In genomic region chr5:143125601-143126000, GRCm38 (mm10) we compare ENCODE assay signal across 11 mouse cellular contexts. TPM values are rescaled to one million over a fixed set of nuclear protein-coding genes. Genes with fewer than 3 reads are reported as not detected.
DNase-seq lines count a peak whose midpoint lies in the region; TF ChIP-seq lines count a peak whose summit lies in the region.
"Had no signal": no experiment of that assay in that cellular context is flagged by ENCODE, and none has a peak within 500 bp of the region (broad histone marks: within the 10 kb centered on the region; RNA-seq: fewer than 3 reads in every experiment).

No protein-coding gene starts in this region.

- 58% methylated on average over 7 of the region's 7 CpGs for WGBS in embryonic facial prominence, embryonic 10.5 days
- WGBS in olfactory bulb, adult 2 months: 20% methylated on average over 7 of the region's 7 CpGs

- H3K4me3 ChIP-seq in embryonic facial prominence, embryonic 10.5 days: no peak overlapping the region
- no peak overlapping the region for H3K4me3 ChIP-seq in olfactory bulb, adult 2 months (ENCODE audit: insufficient read depth, low read depth, low read length)
- H3K4me3 ChIP-seq: embryonic facial prominence, embryonic 13.5 days; kidney, embryonic 15.5 days; lung, embryonic 15.5 days had no signal

- H3K4me1 ChIP-seq in embryonic facial prominence, embryonic 10.5 days: 0 out of 2 replicates have a peak, but pooled peaks cover 4% of the 10 kb centered on the region
- H3K4me1 ChIP-seq in olfactory bulb, adult 2 months (ENCODE audit: control insufficient read depth, insufficient read depth, low read length): peaks cover 7% of the 10 kb centered on the region; the same call in 1 of the 2 replicates
- H3K4me1 ChIP-seq: embryonic facial prominence, embryonic 13.5 days; kidney, embryonic 15.5 days; lung, embryonic 15.5 days had no signal

- no peak for TF ChIP-seq POLR2A in olfactory bulb, adult 2 months (IDR thresholded peaks at IDR 0.05; ENCODE audit: insufficient read depth, low read depth, low read length)

- no peaks in the 10 kb centered on the region for H3K27me3 ChIP-seq in embryonic facial prominence, embryonic 10.5 days (replicated peaks; ENCODE audit: low read depth, poor library complexity, severe bottlenecking)
- H3K27me3 ChIP-seq: embryonic facial prominence, embryonic 13.5 days; kidney, embryonic 15.5 days; lung, embryonic 15.5 days had no signal

- peaks cover 15% of the 10 kb centered on the region; the same call in 1 of the 2 replicates for H3K9me3 ChIP-seq in embryonic facial prominence, embryonic 10.5 days
- H3K9me3 ChIP-seq: lung, embryonic 15.5 days had no signal

- H3K36me3 ChIP-seq in embryonic facial prominence, embryonic 10.5 days (replicated peaks): no peaks in the 10 kb centered on the region
- H3K36me3 ChIP-seq: embryonic facial prominence, embryonic 13.5 days; kidney, embryonic 15.5 days; lung, embryonic 15.5 days had no signal

- TF ChIP-seq CTCF in olfactory bulb, adult 2 months (IDR thresholded peaks at IDR 0.05; ENCODE audit: insufficient read depth, low read depth, low read length): no peak

- DNase-seq in embryonic facial prominence, embryonic 10.5 days (ENCODE audit: low spot score): peak; percentile 16
- DNase-seq in frontal cortex, postnatal 10 days (ENCODE audit: low spot score in 2 of 2): peak; percentile 33 to 48
- peak; percentile 23 to 57 for DNase-seq in layer of hippocampus, postnatal 14 days (ENCODE audit: low spot score in 2 of 2)
- DNase-seq in lung, postnatal 4 days: no peak
- no peak for DNase-seq in lung, adult 18-20 months
- DNase-seq in ovary, adult 18-20 months (ENCODE audit: low spot score): no peak

- H3K27ac ChIP-seq in embryonic facial prominence, embryonic 10.5 days (replicated peaks): no peak overlapping the region
- peak overlapping the region; percentile 53; the same call in 1 of the 2 replicates for H3K27ac ChIP-seq in olfactory bulb, adult 2 months (ENCODE audit: insufficient read depth, low read depth, low read length)
- H3K27ac ChIP-seq: embryonic facial prominence, embryonic 13.5 days; kidney, embryonic 15.5 days; lung, embryonic 15.5 days had no signal

RNA-seq across cellular contexts. Expression of gene Rnf216, which starts 12.8 kb away (rescaled TPM):
- polyA plus RNA-seq in embryonic facial prominence, embryonic 10.5 days (2016; fragmentation: Nextera tagmentation; extraction: Ambion mirVana): 50.5 and 53.9 TPM in 2 replicates
- 10 to 100 TPM; 46.4 to 47.4 TPM for total RNA-seq in layer of hippocampus, postnatal 14 days (2021)
- not detected in 2 replicates for polyA plus RNA-seq in olfactory bulb, adult 2 months (2012; ENCODE audit: insufficient read depth, insufficient read length, low replicate concordance, missing spikeins)

RNA-seq across cellular contexts. Expression of gene Olfr718-ps1, which starts 21.8 kb away (rescaled TPM):
- not detected in 2 replicates for polyA plus RNA-seq in embryonic facial prominence, embryonic 10.5 days (2016; fragmentation: Nextera tagmentation; extraction: Ambion mirVana)
- under 1 TPM; 0.10 to 0.12 TPM for total RNA-seq in layer of hippocampus, postnatal 14 days (2021)
- polyA plus RNA-seq in olfactory bulb, adult 2 months (2012; ENCODE audit: insufficient read depth, insufficient read length, low replicate concordance, missing spikeins): not detected in 2 replicates
- total RNA-seq: neutrophil, adult 5-6 weeks had no signal
- polyA plus RNA-seq: lung, embryonic 15.5 days had no signal

RNA-seq across cellular contexts. Expression of gene Rbak, which starts 55.0 kb away (rescaled TPM):
- 15.6 and 16.3 TPM in 2 replicates for polyA plus RNA-seq in embryonic facial prominence, embryonic 10.5 days (2016; fragmentation: Nextera tagmentation; extraction: Ambion mirVana)
- 10 to 100 TPM; 15.2 to 16.6 TPM for total RNA-seq in layer of hippocampus, postnatal 14 days (2021)
- not detected in 2 replicates for polyA plus RNA-seq in olfactory bulb, adult 2 months (2012; ENCODE audit: insufficient read depth, insufficient read length, low replicate concordance, missing spikeins)

RNA-seq across cellular contexts. Expression of gene Spdye4b, which starts 55.2 kb away (rescaled TPM):
- not detected in 2 replicates for polyA plus RNA-seq in embryonic facial prominence, embryonic 10.5 days (2016; fragmentation: Nextera tagmentation; extraction: Ambion mirVana)
- total RNA-seq in layer of hippocampus, postnatal 14 days (2021): not detected
- not detected in 2 replicates for polyA plus RNA-seq in olfactory bulb, adult 2 months (2012; ENCODE audit: insufficient read depth, insufficient read length, low replicate concordance, missing spikeins)
- polyA plus RNA-seq: embryonic facial prominence, embryonic 13.5 days; kidney, embryonic 15.5 days; lung, embryonic 15.5 days had no signal

Comparison
In these comparisons a context has a peak if more than half of its experiments do, and no peak if none do; other contexts are left out.
1. DNase-seq: peak in embryonic facial prominence, embryonic 10.5 days (single experiment), frontal cortex, postnatal 10 days (2 of 2) and layer of hippocampus, postnatal 14 days (2 of 2); none in lung, postnatal 4 days (0 of 2), lung, adult 18-20 months (0 of 2) and ovary, adult 18-20 months (single experiment).